Mouse (Mus musculus) bone marrow macrophage, adult 2 months (primary cell): ENCODE measurements around the gene Cacna1f.

Experiments
- CTCF ChIP-seq: IDR thresholded peaks from 2 replicates; pipeline ENCODE4 v1.5.1; 2012; ENCODE audit warnings: low read depth, mild to moderate bottlenecking, low read length, moderate library complexity
- POLR2A ChIP-seq: IDR thresholded peaks from 2 replicates; pipeline ENCODE4 v1.6.1; 2012; ENCODE audit warnings: mild to moderate bottlenecking, low read depth, low read length, borderline replicate concordance

DNA sequence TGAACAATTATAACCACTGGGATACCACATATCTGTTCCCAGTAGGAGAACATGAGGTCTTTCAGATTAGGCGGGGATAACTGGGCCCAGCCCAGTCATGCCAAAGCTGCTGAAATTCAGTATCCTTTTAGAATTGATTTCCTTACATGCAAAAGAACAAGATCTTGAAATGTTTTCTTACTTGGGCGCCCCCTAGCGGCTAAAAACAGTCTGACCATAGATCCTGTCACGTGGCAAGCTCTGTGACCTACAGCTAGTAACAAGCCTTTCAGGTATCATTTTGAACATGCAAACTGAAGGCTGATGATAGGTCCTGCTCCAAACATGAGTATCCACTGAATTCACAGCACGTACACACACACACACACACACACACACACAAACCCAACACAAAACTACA lies 38.5 kb downstream of the Cacna1f start:
- TF ChIP-seq CTCF (no peak), POLR2A (no peak)
